Mouse (Mus musculus) small intestine, adult 2 months (tissue): ENCODE results near the gene Sox6.

ENCODE experiments used
- CTCF ChIP-seq: fragments of 200-500 bp; IDR thresholded peaks from 2 replicates; pipeline ENCODE4 v1.5.1; 2012; ENCODE audit warnings: low read depth, mild to moderate bottlenecking, control low read depth, inconsistent platforms, low read length, moderate library complexity, mixed read lengths; ENCODE audit not compliant: insufficient replicate concordance, insufficient read length; ENCODE audit errors: extremely low read depth
- POLR2A ChIP-seq: fragments of 200-500 bp; IDR thresholded peaks from 2 replicates; pipeline ENCODE4 v1.6.1; 2012; ENCODE audit warnings: low read depth, mild to moderate bottlenecking, control low read depth, inconsistent platforms, low read length, moderate library complexity

GRCm38 (mm10) chr7:115988109-115988779 lies 50.4 kb downstream of the Sox6 start:
- TF ChIP-seq POLR2A (no peak), CTCF (no peak)
